Mouse (Mus musculus): ENCODE data around the gene Gm13420.
"Not testable (repeated sequence)": the region's sequence is repeated elsewhere in the genome, so short reads cannot be mapped to it uniquely, and the experiment has no call there.

Gm13420 gene
- long read RNA-seq, experiment 1: 0 reads
- long read RNA-seq, experiment 2: 0 reads

GRCm38 (mm10) chr2:29751497-29751896, at the start of gene Gm13420:
TSS of gene Gm13420 (minus strand) at chr2:29751685.
- intact Hi-C loops (cut with DNase I): no loop called here

GRCm38 (mm10) chr2:29792772-29793487, 41.4 kb upstream of the Gm13420 start:
- intact Hi-C loops (cut with DNase I): no loop called here

- intact Hi-C loops (cut with DNase I): no loop called here
These were observed 36.6 kb upstream of the Gm13420 start, which contains the start of gene Trub2 for GRCm38 (mm10) chr2:29787937-29788681. TSS of gene Trub2 (minus strand) at chr2:29788502.

GRCm38 (mm10) chr2:29787104-29787917, 35.8 kb upstream of the Gm13420 start, which contains the start of gene Coq4:
TSS of gene Coq4 (plus strand) at chr2:29787493.
- intact Hi-C loops (cut with DNase I): no loop called here

- intact Hi-C loops (cut with DNase I): no loop called here
These were observed 32.8 kb upstream of the Gm13420 start for GRCm38 (mm10) chr2:29784290-29784689.

- intact Hi-C loops (cut with DNase I): not testable (repeated sequence)
These were observed 29.8 kb upstream of the Gm13420 start for GRCm38 (mm10) chr2:29781256-29781655.

GRCm38 (mm10) chr2:29773323-29773722, 21.8 kb upstream of the Gm13420 start:
- intact Hi-C loops (cut with DNase I): no loop called here

- intact Hi-C loops (cut with DNase I): no loop called here
These were observed 20.4 kb upstream of the Gm13420 start for GRCm38 (mm10) chr2:29771611-29772461.

GRCm38 (mm10) chr2:29770162-29770561, 18.7 kb upstream of the Gm13420 start:
- intact Hi-C loops (cut with DNase I): no loop called here

- intact Hi-C loops (cut with DNase I): loop anchor here (10.0 kb wide), 1 partner anchor 86 kb away; no protein-coding TSS in a partner anchor
These were observed 17.4 kb upstream of the Gm13420 start for GRCm38 (mm10) chr2:29768901-29769300.

- intact Hi-C loops (cut with DNase I): loop anchor here (10.0 kb wide), 1 partner anchor 87 kb away; no protein-coding TSS in a partner anchor
These were observed 16.7 kb upstream of the Gm13420 start for GRCm38 (mm10) chr2:29767976-29768709.

GRCm38 (mm10) chr2:29764831-29765230, 13.3 kb upstream of the Gm13420 start:
- intact Hi-C loops (cut with DNase I): loop anchor here (2.0 to 10.0 kb wide), 2 partner anchors 54 to 90 kb away; no protein-coding TSS in a partner anchor

GRCm38 (mm10) chr2:29755693-29756092, 4.2 kb upstream of the Gm13420 start:
- intact Hi-C loops (cut with DNase I): no loop called here

GRCm38 (mm10) chr2:29752397-29752796, 912 bp upstream of the Gm13420 start:
- intact Hi-C loops (cut with DNase I): no loop called here

- intact Hi-C loops (cut with DNase I): no loop called here
These were observed 3.0 kb downstream of the Gm13420 start for GRCm38 (mm10) chr2:29748499-29748898.

- intact Hi-C loops (cut with DNase I): no loop called here
These were observed 3.6 kb downstream of the Gm13420 start for GRCm38 (mm10) chr2:29747852-29748251.

- intact Hi-C loops (cut with DNase I): no loop called here
These were observed 4.2 kb downstream of the Gm13420 start for GRCm38 (mm10) chr2:29747188-29747782.

GRCm38 (mm10) chr2:29744256-29744655, 7.2 kb downstream of the Gm13420 start:
- intact Hi-C loops (cut with DNase I): no loop called here

GRCm38 (mm10) chr2:29741207-29741606, 10.3 kb downstream of the Gm13420 start:
- intact Hi-C loops (cut with DNase I): no loop called here
